Mouse (Mus musculus) CH12.LX (cell line): Measurements from ENCODE around the gene Tm7sf3. TPM values are rescaled to one million over a fixed set of nuclear protein-coding genes. Genes with fewer than 3 reads are reported as not detected.

Experiments
- DNase-seq: peaks from one replicate; pipeline ENCODE4 v3.0.0-alpha.2; 2013; ENCODE audit errors: extremely low read depth
- H3K27ac ChIP-seq: 2 replicates; pipeline ENCODE4 v1.5.1; 2012; ENCODE audit warnings: low read depth, mild to moderate bottlenecking, control low read depth, moderate library complexity; ENCODE audit not compliant: insufficient read depth
- H3K27me3 ChIP-seq: replicated peaks from 2 replicates; pipeline ENCODE3; 2012; ENCODE audit warnings: inconsistent platforms
- H3K36me3 ChIP-seq, 2 experiments: replicated peaks in 1 of 2; 2 replicates each; pipeline versions ENCODE3 to v1.6.1; 2012; ENCODE audit warnings: inconsistent platforms in 1 of 2, low read length in 1 of 2, mild to moderate bottlenecking in 1 of 2, mixed read lengths in 1 of 2, moderate library complexity in 1 of 2; ENCODE audit not compliant: control insufficient read depth in 1 of 2, insufficient read depth in 1 of 2
- H3K4me1 ChIP-seq, 2 experiments: 2 replicates each; pipeline ENCODE4 v1.6.1; 2012; ENCODE audit warnings: inconsistent platforms in 1 of 2, moderate library complexity in 1 of 2; ENCODE audit not compliant: insufficient read depth in 2 of 2, control insufficient read depth in 1 of 2
- H3K4me2 ChIP-seq: 2 replicates; pipeline ENCODE4 v1.6.1; 2012; ENCODE audit warnings: low read depth, mild to moderate bottlenecking, control low read depth; ENCODE audit not compliant: poor library complexity, insufficient read depth, severe bottlenecking
- H3K4me3 ChIP-seq, 3 experiments: fragments of 150-350 bp in 1 of 3; sonication (generic) in 1 of 3; replicated peaks in 1 of 3; 2 replicates each; pipeline versions ENCODE3 to v1.5.1; 2011 to 2012; ENCODE audit warnings: low read depth in 2 of 3, low read length in 2 of 3, mild to moderate bottlenecking in 2 of 3, moderate library complexity in 2 of 3, control low read depth in 1 of 3, improper control_type of control experiment in 1 of 3, inconsistent platforms in 1 of 3, mixed read lengths in 1 of 3; ENCODE audit not compliant: poor library complexity in 1 of 3
- H3K79me2 ChIP-seq: replicated peaks from 2 replicates; pipeline ENCODE4 v1.6.1; 2012; ENCODE audit warnings: mild to moderate bottlenecking, moderate library complexity; ENCODE audit not compliant: control insufficient read depth, poor library complexity, insufficient read depth, severe bottlenecking; ENCODE audit errors: extremely low read depth
- H3K9ac ChIP-seq: 2 replicates; pipeline ENCODE4 v1.6.1; 2012; ENCODE audit warnings: low read depth, mild to moderate bottlenecking, control low read depth, moderate library complexity; ENCODE audit not compliant: insufficient read depth
- H3K9me3 ChIP-seq: replicated peaks from 2 replicates; pipeline ENCODE3; 2012; ENCODE audit warnings: low read length, inconsistent platforms, mixed read lengths
- BHLHE40 ChIP-seq: IDR thresholded peaks from 2 replicates; pipeline ENCODE4 v1.6.1; 2011; ENCODE audit warnings: mild to moderate bottlenecking, low read depth, low read length, improper control_type of control experiment
- CTCF ChIP-seq, 2 experiments: IDR thresholded peaks in 1 of 2; conservative IDR thresholded peaks in 1 of 2; 2 replicates each; pipeline ENCODE4 v1.5.1; 2011 to 2012; ENCODE audit warnings: low read depth in 2 of 2, low read length in 2 of 2, improper control_type of control experiment in 1 of 2, inconsistent platforms in 1 of 2, mild to moderate bottlenecking in 1 of 2, moderate library complexity in 1 of 2
- ETS1 ChIP-seq: conservative IDR thresholded peaks from 2 replicates; pipeline ENCODE4 v1.6.1; 2012; ENCODE audit warnings: low read depth, mild to moderate bottlenecking, inconsistent platforms, low read length, improper control_type of control experiment, moderate library complexity
- JUN ChIP-seq: IDR thresholded peaks from 2 replicates; pipeline ENCODE4 v1.6.1; 2011; ENCODE audit warnings: low read depth, mild to moderate bottlenecking, low read length, improper control_type of control experiment, moderate library complexity; ENCODE audit not compliant: insufficient read depth
- MAZ ChIP-seq: IDR thresholded peaks from 2 replicates; pipeline ENCODE4 v1.6.1; 2012; ENCODE audit warnings: low read depth, mild to moderate bottlenecking, inconsistent platforms, low read length, improper control_type of control experiment, moderate library complexity
- MEF2A ChIP-seq: IDR thresholded peaks from 2 replicates; pipeline ENCODE4 v1.6.1; 2014; ENCODE audit warnings: low read depth, mild to moderate bottlenecking, inconsistent platforms, low read length, improper control_type of control experiment, borderline replicate concordance
- MYC ChIP-seq: IDR thresholded peaks from 2 replicates; pipeline ENCODE4 v1.6.1; 2011; ENCODE audit warnings: low read depth, mild to moderate bottlenecking, improper control_type of control experiment, low read length
- POLR2AphosphoS2 ChIP-seq: IDR thresholded peaks from 2 replicates; pipeline ENCODE4 v1.6.1; 2011; ENCODE audit warnings: low read depth, low read length, improper control_type of control experiment
- RAD21 ChIP-seq: IDR thresholded peaks from 2 replicates; pipeline ENCODE4 v1.6.1; 2011; ENCODE audit warnings: low read depth, mild to moderate bottlenecking, low read length, improper control_type of control experiment, moderate library complexity
- SMC3 ChIP-seq: IDR thresholded peaks from 2 replicates; pipeline ENCODE4 v1.6.1; 2011; ENCODE audit warnings: low read depth, low read length, improper control_type of control experiment
- TBP ChIP-seq: conservative IDR thresholded peaks from 2 replicates; pipeline ENCODE4 v1.6.1; 2011; ENCODE audit warnings: low read depth, low read length, improper control_type of control experiment
- USF1 ChIP-seq: IDR thresholded peaks from 2 replicates; pipeline ENCODE4 v1.6.1; 2014; ENCODE audit warnings: low read depth, mild to moderate bottlenecking, inconsistent platforms, low read length, improper control_type of control experiment
- ZNF384 ChIP-seq: IDR thresholded peaks from 2 replicates; pipeline ENCODE4 v1.6.1; 2012; ENCODE audit warnings: low read depth, low read length, improper control_type of control experiment, inconsistent platforms
- dilution Hi-C: fragments of 300-500 bp; cut with MboI; formaldehyde crosslinking; loops from 2 replicates; pipeline ENCODE4 v1.14.3; 2020; ENCODE audit warnings: low sequenced_read_pairs; ENCODE audit not compliant: extremely low pct_unique_long_range_greater_than_20kb, extremely low pct_ligation_motif_present
- in situ Hi-C: fragments of 300-500 bp; cut with MboI; formaldehyde crosslinking; loops from 3 replicates; pipeline ENCODE4 v1.14.3; 2019; ENCODE audit warnings: low sequenced_read_pairs, low pct_ligation_motif_present, low pct_unique_long_range_greater_than_20kb, mixed read lengths
- polyA plus RNA-seq: library from polyadenylated mRNA; unstranded; fragments of >175 nt; gene quantifications from 2 replicates; pipeline ENCODE4 v1.2.1, GENCODE M21; 2012; ENCODE audit warnings: low read depth; ENCODE audit not compliant: insufficient read length
- total RNA-seq, 2 experiments: library from RNA; depleted of rRNA; stranded (reverse); fragments of 300-350 nt in 1 of 2; fragments of >200 nt in 1 of 2; gene quantifications; 2 replicates each; pipeline ENCODE4 v1.2.3; 2012 to 2014

The Tm7sf3 gene
- total and polyA plus RNA-seq, 3 experiments: 11.4 to 23.9 (median 13.4) TPM

DNA sequence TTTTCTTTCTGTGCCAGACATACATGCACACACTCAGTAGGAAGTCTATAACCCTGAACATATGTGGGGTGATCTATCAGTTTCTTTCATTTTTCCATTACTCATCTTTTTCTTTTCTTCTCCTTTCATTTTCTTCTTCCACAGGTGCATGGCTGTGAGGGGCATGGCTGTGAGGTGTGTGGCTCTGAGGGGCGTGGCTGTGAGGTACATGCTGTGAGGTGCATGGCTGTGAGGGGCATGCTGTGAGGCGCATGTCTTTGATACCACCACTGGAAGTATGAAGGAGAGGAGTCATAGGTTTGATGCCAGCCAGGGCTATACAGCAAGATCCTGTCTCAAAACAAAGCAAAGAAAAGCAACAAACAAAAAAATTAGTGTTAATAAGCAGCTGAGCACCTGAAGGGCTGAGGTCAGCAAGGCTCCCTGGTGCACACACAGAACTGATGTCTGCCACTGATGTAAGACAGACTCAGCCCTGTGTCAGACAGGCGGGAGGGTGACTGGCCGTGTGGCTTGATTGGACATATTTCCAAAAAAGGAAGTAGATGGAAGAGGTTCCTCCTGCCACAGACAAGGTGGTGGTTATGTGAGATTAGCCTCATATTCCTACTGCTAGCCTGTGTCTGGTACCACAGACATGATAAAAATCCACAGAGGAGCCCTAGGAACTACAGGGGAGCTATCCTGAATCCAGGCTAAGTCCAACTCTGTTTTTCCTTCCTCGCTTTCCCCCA, 44.0 kb upstream of the Tm7sf3 start:
- Histone ChIP-seq H3K27ac (no peak overlapping the region), H3K4me1 (peaks cover 0 to 29% of the 10 kb centered on the region in 2 experiments; a peak in 2 of 4 replicates), H3K27me3 (no peaks in the 10 kb centered on the region), H3K36me3 (no peaks in the 10 kb centered on the region), H3K9ac (no peak overlapping the region), H3K4me2 (no peak overlapping the region), H3K79me2 (no peaks in the 10 kb centered on the region), H3K9me3 (no peaks in the 10 kb centered on the region), H3K4me3 (no peak overlapping the region)
- no peak for DNase-seq
- dilution Hi-C loops (no loop called here), in situ Hi-C loops (no loop called here)
- TF ChIP-seq MEF2A (no peak), ZNF384 (peak; percentile 42; the same call in 1 of the 2 replicates)

GRCm38 (mm10) chr6:146685781-146686308, 43.2 kb upstream of the Tm7sf3 start:
- in situ Hi-C loops (no loop called here), dilution Hi-C loops (no loop called here)
- peak; percentile 39 for DNase-seq
- H3K4me2 ChIP-seq: peak overlapping the region; percentile 9; the same call in 1 of the 2 replicates
- no peak overlapping the region for H3K27ac ChIP-seq
- H3K4me3 ChIP-seq: no peak overlapping the region
- no peak overlapping the region for H3K9ac ChIP-seq
- no peaks in the 10 kb centered on the region for H3K36me3 ChIP-seq
- no peaks in the 10 kb centered on the region for H3K79me2 ChIP-seq
- 0 out of 2 replicates have a peak, but pooled peaks have one; percentile 20 for TF ChIP-seq JUN
- TF ChIP-seq ZNF384: no peak
- 0 out of 2 replicates have a peak, but pooled peaks have one; percentile 10 for TF ChIP-seq TBP
- no peak; the same call in 1 of the 2 replicates for TF ChIP-seq BHLHE40
- TF ChIP-seq MAZ: 0 out of 2 replicates have a peak, but pooled peaks have one; percentile 40
- peak; percentile 61 for TF ChIP-seq RAD21
- peak; percentile 77 for TF ChIP-seq SMC3
- TF ChIP-seq MYC: 0 out of 2 replicates have a peak, but pooled peaks have one; percentile 24
- no peak for TF ChIP-seq USF1
- no peak for TF ChIP-seq POLR2AphosphoS2
- TF ChIP-seq ETS1: peak; percentile 32
- TF ChIP-seq CTCF (conservative IDR thresholded peaks at IDR 0.05 in 1 of 2, IDR thresholded peaks at IDR 0.05 in 1 of 2; ENCODE audit: low read depth in 2 of 2, low read length in 2 of 2): peak; percentile 18 to 76; a peak in 2 of 4 replicates
- peaks cover 0 to 29% of the 10 kb centered on the region in 2 experiments; a peak in 2 of 4 replicates for H3K4me1 ChIP-seq
- peaks cover 3% of the 10 kb centered on the region for H3K9me3 ChIP-seq
- H3K27me3 ChIP-seq: no peaks in the 10 kb centered on the region
